Mouse (Mus musculus) ovary, postnatal 36 days (tissue): Measurements from ENCODE around the gene Iqgap2.

Experiments used
- DNase-seq: peaks from one replicate; pipeline ENCODE4 v3.0.0; 2022; ENCODE audit warnings: low spot score, mixed read lengths

The Iqgap2 gene

DNA sequence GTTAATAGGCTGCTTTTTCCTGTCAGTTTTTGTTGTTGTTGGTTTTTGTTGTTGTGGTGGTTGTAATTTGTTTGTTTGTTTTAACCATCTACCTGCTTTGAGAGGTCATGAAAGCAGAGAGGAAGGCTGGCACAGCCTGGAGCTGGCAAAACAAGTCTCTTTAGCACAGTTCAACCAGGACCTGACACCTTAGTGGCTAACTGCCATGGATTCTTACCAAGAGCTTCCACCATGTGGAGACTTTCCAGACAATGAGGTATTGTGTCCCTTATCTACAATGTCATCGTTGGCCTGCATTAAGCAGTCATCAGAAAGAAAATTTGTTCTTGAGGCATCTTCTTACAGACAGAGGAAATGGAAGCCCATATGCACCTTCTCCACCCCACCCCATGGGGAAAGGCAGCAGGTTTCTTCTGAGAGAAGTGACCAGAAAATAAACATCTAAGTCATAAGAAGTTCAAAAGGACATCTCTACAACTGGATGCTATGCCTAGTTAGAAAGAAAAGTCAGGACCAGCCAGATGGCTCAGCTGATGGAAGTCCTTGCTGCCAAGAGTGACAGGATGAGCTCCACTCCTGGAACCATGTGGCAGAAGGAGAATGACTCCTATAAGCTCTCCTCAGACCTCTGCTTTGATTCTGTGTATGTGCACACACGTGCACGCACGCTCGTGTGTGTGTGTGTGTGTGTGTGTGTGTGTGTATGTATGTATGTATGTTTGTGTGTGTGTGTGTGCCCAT is 113.9 kb downstream of the Iqgap2 start:
- DNase-seq: no peak

DNA sequence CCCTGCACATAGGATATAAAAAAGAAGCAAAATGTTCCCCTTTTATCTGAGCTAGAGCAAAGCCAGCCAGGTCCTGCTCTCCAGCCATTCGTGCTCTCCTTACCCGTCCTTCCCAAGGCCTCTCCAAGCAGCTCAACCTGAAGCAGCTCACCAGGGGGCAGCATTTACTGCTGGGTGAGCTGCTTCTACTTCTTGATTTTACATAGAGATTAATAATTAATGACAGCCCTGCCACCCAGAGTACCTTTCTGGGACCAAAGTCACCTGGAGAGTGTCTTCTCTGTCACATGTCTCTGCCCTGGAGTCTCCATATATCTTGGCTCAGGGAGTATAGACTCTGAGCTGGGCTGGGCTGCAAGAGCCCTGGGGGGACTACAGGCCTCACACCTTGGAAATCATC is 114.5 kb downstream of the Iqgap2 start:
- peak; percentile 65 for DNase-seq

DNA sequence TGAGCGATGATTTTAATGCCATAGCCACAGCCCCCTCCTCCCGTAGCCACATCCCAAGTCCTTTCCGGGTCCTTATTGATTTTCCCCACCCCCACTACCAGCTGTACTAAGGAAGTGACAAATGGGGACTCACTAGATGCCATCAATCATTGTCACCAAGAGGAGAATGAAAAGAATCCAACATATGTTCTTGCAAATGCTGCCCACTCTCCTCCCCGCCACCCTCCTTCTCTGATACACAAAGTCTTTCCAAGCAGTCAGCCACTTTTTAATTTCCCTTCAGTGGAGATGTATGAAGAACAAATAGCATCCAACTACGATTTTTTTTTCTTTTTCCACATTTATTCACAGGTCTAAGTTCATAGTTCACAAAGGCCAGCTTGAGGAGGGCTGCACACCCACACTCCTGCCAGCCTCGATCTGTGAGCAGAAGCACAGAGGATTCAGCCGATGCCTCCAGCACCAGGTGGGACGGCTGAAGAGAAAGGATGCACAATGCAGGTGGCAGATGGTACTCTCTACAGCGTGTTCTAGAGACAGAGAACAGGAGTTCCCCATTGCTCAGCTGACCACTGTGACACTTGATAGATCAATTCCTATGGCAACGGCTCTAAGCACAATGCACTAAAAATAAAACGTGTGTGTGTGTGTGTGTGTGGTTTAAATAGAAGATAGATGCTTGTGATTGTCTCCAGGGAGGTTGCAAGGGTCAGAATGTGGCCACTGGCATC is 116.6 kb downstream of the Iqgap2 start:
- no peak for DNase-seq

DNA sequence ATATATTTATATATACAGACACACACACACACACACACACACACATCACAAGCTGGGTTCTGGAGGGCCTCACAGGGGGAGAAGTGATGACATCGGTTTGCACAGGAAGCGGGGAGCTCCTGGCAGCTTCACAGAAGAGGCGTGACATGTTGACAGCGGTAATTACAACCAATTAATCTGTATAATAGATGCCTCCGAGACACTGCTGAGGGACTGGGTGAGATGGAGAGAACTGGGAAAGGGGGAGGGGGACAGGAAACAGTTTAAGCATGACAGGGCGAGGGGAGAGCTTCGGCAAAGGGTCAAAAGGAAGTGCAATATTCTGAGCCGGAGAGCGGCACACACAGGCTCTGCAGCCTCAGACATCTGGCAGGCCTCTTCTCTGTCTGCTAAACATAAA is 126.7 kb downstream of the Iqgap2 start:
- no peak for DNase-seq

DNA sequence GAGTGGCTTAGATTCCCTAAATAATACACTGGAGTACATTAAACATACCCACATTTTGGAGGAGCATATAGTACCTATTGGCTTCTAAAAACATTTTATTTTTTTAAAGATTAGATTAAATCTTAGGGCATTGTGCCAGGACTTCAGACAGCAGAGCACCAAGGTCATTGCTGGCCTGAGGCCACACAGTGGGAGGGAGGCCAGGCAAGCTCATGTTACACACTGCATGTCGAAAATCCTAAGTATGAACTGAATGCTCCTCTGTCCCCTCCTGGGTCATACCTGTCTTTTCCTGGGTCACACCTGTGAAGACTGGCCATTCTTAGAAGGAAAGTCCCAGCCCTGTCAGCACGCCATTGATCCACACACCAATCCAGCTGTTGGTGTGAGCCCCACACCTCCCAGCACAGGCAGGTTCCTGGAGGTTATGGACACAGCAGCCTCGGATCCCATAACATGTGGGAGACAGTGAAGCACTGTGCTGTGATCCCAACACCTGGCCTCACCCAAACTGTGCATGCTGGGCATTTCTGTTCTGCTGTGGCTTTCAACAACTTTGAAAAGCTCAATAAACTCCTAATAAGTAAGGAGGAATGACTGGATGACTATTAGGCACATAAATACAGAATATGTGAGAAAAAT is 127.7 kb downstream of the Iqgap2 start:
- peak; percentile 51 for DNase-seq

DNA sequence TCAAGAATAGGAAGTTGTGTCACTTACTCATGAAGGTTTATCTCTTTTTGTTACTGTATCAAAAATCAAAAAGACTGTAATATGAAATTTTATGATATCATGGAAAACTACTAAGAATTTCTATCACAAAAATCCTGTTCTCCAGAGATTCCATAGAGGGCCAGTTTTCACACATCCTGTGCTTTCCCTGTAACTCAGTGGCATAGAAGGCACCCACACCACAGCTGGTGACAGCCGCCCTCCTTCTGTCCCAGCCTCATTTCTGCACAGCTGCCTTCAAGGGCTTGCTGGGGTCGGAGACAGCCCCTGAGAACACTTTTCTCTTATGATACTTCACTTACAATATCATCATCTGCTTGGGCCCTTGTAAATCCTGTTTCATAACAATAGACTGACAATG is 131.9 kb downstream of the Iqgap2 start:
- no peak for DNase-seq

DNA sequence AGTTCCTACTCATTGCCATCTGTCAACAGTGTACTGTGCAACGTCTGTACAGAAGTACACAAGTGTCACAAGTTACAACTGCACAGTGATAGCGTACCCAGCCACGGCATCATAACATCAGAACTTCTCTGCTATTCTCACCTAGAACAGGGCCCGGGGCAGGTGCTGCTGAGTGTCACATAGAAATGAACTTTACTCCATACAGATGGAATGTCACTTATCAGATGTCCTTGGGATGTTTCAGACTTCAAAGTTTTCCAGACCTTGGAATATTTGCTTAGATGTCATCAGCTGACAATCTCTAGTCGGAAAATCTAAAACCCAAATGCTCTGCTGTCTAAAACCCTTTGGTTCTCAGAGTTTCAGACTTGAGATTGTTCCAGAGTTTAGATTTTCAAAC is 137.4 kb downstream of the Iqgap2 start:
- DNase-seq: no peak

DNA sequence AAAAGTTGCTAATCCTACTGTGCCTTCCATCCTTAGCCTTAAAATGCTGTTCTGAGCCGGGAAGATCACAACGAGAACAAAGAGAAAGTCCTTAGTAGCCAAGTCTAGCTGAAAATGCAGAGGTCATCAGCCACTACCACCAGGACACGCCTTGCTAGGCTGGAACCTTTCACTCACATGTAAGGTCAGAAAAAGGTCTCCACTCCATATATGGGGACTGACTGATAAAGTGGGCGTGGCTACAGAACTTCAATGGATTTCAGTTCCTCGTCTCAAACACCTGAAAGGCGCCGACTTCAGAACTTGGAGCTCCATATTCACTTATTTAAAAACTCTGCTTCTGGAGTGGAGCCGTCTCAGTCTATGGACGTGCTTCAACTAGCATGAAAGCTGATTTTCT is 139.3 kb downstream of the Iqgap2 start:
- no peak for DNase-seq

DNA sequence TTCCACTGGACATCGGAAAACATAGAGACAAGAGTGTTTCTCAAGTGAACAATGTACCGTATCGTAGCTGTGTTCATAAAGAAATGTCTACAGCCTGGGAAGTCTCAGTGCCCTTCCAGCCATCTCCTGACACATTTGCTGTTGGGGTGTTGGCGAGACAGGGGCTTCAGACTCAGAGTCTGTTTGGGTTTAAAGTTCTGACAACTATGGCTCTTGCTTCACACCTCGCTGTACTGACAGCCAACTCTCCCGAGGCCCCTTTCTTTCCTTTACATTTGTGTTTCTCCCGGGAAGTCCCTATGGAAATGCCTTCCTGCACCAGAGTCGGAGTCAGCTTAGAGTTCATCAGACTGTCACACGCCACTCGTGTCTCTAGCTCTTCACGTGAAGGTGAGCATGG is 144.2 kb downstream of the Iqgap2 start:
- DNase-seq: no peak

DNA sequence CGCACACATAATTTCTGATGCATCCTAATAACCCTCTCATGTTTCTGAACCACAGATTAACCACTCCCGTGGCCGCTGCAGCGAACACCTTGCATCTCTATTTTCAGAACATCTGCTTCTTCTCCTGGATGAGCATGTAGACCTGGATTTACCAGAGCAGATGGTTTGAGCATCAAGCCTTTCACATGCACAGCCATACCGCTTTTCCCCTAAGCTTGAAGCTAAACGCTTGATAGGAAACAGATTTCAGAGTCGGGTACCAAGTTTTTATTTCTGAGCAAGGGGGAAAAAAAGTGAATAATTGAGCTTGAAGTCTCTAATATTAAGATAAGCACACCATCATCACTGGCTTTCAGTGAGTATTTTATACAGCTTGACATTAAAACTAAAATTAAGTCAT is 144.6 kb downstream of the Iqgap2 start:
- DNase-seq: no peak

DNA sequence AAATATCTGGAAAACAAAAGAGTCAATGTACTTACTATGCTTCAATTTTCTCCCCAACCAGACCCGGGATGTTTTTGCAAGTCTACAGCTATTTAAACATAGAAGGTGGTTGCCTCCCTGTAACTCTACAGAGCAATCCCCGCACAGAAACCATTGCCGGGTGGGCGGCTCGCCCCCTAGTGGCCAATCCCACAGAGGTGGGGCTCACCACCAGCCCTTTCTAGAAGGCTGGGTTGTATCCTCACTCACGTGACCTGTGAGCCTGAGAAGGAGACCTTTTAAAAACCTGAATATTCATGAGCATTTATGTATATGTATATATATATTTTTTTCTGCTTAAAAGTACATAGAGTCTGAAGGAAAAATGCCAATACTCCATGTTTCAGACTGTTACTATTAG is 145.2 kb downstream of the Iqgap2 start:
- DNase-seq: peak; percentile 53

DNA sequence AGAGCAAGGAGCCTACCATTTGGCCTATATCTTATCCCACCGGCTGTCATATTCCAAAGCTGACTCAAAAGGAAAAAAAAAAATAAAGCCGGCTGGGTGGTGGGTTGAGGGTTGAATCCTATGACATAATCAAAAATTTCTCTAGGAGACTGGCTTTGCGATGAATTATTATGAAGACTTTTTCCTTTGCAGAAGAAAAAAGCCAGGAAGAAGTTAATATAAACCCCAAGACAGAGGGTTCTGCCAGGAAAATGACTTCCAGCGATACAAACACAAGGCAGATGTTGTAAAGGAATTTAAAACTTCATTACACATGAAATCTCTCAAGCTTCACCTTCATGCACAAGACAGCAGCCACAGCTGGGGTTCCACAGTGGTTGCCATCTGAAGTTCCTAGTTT is 146.3 kb downstream of the Iqgap2 start:
- no peak for DNase-seq

DNA sequence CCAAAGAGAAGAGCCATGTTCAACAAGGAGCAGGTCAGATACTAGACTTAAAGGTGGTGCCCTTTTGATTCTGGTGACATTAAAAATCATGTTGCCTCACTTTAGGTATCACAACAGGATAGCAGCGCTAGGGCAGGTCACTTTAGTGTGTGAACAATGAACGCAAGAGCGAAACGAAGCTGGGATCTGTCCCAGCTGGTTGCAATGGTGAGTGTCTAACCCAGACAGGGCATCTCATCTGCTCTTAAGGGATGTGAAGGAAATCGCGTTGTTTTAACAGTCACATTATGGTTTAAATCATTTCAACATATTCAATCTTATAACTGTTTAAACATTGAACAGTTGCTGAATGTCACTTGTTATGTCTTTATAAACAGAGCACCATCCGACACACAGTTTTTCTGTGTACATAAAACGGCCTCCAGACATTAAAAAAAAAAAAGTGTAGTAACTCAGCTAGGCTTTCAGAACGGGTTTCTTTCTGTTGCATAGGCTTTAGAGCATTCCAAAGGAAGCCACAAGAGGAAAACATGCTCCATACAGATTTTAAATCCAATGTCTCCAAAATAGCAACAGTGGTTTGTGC is 148.7 kb downstream of the Iqgap2 start:
- no peak for DNase-seq

DNA sequence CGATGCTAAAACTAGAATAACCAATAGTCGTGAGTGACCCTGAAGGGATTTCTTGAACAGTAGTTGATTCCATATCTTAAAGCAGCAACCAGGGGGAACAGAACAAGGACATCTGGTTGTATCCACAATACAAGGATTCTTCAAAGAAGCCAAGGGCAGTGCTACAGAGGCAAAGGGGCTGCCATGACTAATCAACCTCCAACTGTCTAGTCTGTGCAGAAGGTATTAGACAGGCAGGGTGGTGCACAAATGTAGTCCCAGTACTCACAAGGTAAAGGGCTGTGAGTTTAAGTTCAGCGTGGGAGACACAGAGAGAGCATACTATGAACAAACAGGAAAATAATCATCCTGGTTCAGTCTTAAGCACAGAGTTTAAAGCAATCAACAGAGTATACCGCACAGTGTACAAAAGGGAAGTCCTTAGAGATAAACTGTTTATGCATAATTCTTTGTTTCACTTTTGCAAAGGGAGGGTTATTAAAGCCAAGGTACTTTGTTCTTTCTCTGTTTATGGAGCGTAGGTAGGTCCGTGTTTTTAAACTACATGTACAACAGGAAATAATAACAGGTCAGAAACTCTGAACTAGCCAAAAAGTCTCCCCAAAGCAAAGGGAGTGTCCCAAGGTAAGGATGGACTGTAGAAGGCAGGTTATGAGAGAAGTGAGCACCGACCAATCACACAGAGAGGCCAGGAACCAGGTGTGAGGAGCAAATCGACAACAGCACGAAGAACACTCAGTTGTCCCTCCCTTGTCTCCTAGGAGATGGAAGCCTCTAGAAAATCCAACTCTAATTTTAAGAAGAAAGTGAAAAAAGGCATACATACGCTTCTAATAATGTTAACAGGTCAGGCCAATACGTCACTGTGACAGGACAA is 149.7 kb downstream of the Iqgap2 start:
- DNase-seq: no peak

DNA sequence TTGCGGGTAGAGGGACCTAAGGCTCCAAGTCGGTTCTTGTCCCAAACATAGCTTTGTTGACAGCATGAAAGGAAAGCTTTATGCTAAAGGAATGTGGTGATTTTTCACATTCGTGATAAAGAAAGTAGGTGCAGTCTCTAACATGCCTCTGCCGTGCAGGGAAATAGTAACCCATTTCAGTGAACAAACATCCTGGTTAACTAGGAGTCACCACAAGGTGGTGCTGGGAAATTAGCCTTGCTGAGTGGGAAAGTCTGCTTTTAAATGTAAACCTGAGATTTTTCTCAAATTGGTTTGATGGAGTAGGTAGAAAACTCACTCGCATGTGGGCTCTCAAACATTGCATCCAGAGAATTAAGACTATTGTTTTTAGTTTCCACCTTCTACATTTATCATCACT is 152.1 kb downstream of the Iqgap2 start:
- no peak for DNase-seq

DNA sequence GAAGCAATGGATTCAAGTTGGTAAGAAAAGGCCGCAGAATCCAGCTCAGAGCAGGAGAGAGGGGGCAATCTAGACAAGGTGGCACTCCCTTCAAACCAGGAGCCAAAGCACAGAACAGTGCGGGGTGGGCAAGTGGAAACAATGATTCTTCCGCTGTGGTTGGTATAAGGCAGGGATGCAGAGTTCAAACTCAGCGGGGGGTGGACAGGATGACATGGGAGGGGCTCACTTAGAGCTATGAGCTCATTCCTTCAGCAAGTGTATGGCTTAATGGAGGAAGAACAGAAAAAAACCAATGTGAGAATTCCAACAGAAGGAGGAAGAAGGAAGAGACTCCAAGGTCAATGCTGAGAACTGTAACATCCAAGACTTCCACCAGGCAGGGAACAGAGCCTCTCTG is 161.2 kb downstream of the Iqgap2 start:
- DNase-seq: no peak

DNA sequence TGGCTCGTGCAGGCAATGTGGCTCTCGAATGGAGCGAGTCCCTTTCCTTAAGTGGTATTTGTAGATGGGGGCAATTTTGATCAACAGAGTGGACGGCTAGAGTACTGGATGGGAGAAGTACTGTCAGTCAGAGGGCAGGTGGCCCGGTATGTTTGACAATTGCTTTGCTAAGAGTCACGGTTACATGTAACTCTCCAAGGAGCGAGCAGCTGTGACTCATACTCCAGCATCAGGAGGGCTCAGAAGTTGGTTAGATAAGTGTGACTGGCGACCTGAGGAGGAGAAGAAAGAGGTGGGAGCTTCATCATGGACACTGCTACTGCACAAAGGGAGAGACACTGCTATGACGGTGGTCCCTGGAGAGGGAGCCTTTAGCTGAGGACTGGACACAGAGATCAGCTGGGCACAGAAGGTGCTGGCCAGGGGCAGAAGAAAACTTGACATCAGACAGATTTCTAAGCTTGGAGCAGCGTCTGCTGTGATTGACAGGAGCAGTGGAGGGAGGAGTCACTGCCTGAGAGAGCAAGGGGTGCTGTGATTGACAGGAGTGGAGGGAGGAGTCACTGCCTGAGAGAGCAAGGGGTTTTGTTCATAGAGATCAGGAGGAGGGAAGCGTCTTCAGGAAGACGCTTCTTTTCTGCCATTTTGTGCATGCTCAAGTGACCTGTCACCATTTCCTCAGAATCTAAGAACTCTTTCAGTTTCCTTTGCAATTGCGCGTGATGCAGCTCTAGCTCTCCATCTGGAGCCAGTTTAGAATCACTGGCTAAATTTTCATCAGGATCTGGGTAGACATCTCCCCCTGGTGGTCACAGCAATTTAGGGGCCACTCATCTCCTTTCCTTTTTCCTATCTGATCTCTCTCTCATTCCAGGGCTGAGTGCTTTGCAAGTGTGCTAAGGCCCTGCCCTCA is 172.1 kb downstream of the Iqgap2 start:
- peak; percentile 27 for DNase-seq

DNA sequence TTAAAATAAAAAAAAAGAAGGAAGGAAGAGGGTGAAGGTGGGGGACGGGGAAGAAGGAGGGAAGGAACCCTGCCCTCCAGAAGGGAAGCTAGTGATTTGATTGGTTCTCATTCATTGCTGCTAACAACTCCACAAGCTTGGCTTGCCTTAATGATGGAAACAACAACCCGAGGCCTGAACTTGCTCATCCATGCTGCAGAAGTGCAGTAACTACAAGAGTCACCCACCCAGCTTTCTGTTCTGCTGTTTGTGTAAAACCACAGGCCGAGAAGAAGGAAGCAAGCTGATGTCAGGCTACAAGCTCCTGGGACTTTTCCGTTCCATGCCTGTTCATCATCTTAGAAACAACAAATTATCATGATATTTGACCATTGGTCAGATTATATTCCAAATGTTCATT is 176.4 kb downstream of the Iqgap2 start:
- no peak for DNase-seq

DNA sequence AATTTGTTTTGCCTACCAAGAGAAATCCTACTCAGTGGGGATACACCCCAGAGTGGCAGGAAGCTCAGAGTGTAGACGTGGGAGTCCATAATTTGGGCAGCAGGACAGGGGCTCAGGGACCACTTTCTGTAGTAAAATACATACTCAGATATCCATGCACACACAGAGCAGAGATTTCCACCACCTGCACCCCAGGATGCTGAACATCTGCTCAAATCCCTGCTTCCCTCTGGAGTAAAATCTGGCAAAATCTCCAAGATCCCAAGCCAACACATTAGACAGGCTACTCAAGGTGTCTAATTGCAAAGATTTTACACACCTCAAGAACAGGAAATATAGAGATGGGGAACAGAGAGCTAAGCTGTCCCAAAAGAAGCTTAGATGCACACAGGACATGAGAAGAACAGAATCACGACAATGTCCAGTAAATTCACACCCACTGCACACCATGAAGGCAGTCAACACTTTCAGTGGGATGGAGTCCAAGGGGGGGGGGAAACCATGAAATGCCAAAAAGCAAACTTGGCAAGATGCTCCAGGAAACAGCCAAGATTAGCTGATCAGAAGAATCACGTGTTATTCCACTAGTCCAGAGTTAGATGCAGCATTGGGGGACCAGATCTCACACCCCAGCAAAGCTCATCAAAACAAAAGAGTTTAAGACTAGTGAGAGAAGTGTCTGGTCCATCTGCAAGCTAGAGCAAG is 177.3 kb downstream of the Iqgap2 start:
- DNase-seq: no peak

DNA sequence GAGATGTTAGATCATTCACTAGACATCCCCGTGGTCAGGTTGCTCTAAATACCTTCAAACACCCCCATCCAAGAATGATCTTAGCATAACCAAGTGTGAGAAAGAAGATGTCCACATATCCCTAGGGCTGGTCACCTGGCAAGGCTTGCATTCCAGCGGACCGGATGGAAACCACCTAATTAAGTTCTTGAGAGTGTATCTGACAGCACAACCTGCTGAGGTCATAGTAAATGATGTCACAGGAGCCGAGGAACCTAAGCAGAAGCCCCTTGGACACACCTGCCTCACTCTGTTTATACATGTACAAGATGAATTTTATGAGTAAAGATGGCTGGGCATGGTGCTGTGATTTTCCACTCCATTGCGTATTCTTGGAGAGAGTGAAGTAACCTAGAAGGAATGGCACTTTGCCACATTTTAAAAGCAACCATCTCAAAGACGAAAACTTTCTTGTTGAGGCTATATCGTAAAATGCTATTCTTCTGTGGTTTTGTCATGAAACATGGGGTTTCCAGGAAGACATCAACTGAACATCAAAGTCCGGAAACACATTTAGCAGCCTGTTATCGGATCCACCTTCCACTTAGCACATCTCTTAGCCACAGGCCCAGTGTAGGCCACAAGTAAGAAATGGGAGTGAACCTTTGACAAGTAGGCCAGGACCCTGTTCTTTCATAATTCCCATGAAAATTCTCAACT is 179.0 kb downstream of the Iqgap2 start:
- DNase-seq: no peak
